Mouse (Mus musculus): ENCODE measurements around the gene Cldn11.

DNA sequence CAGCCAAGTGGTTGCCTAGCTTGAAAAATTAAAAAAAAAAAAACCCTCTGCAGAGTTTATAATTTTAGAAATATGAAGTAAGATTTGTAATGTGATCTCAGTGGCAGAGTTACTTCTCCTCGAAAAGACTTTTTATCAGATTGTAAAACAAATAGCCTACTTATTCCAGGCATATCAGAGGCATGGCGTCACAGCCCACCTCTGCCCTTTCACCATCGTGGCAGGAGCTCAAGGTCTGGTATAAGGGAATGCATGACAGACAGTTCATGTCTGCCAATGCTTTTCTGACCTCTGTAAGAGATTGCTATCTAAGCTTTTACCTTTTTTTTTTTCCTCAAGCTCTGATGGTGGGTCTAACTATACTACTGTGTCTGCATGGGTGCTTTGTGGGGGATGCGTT lies 58.3 kb downstream of the Cldn11 start:
- TF ChIP-seq CTCF (IDR thresholded peaks at IDR 0.05; ENCODE audit: control insufficient read depth, insufficient read depth, insufficient read length) (no peak), MAX (IDR thresholded peaks at IDR 0.05) (no peak), USF1 (IDR thresholded peaks at IDR 0.05; ENCODE audit: low read depth) (no peak), CEBPB (IDR thresholded peaks at IDR 0.05; ENCODE audit: low read depth) (no peak), MYOG (IDR thresholded peaks at IDR 0.05; ENCODE audit: control insufficient read depth, extremely low read depth, insufficient read length) (no peak), MYOD1 (IDR thresholded peaks at IDR 0.05; ENCODE audit: control insufficient read depth, insufficient read length, low read depth) (no peak)

All from C2C12 (cell line).